Mouse (Mus musculus): Measurements from ENCODE around the gene Rnf212.

Gene Rnf212

GRCm38 (mm10) chr5:108713096-108713495 lies 61.7 kb downstream of the Rnf212 start:
- DNase-seq (ENCODE audit: low read depth, low spot score), result no peak

DNA sequence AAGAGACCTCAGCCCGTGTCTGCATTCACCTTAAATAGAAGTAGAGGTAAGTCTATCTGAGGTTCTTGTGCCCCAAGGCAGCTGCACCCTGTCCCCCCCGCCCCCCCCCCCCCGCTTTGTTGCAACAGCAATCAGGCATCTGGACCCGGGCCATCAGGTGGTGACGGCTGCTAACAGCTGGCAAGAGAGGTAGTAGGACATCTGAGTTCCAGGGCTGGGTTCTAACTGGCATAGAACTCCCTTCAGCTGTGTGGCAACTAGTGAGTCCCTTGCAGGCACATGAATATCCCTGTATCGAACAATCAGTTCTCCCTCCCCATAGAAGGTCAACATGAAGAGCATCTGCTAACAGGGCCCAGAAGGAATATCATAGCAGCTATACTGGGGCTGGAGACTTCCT lies 62.8 kb downstream of the Rnf212 start:
- no peak for DNase-seq (ENCODE audit: low read depth, low spot score)

DNA sequence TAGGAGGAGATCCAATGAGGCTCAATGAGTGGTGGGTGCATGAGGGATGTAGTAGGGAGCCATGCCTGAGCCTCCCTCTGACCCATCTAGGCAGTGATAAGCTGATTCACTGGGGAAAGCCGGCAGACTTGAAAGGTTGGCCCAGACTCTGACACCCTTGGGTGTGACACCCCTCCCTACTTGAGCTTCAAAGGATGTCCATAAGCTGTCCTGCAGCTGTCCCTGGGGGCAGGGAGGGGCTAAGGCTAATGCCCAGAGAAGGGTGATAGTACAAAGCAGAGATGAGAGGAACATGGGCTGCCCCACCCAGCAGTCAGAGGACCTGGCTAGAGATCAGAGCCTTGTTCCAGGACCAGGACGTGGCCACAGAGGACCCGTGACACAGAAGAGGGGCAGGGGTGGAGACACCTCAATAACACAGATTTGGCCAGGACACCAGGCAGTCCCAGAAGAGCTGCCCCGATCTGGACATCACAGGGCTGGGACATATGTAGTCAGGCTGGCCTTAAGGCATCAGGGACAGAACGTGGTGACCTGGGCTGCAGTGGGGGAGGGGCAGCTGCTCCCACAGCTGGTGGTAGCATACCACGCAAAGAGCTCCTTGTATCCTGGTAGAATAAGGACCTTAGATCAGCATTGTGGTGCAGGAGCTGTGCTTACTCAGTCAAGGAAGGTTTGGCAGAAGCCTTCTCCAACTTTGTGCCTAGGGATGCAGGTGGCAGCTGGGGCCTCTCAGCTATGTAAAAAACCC lies 65.6 kb downstream of the Rnf212 start:
- DNase-seq (ENCODE audit: low read depth, low spot score), result no peak

DNA sequence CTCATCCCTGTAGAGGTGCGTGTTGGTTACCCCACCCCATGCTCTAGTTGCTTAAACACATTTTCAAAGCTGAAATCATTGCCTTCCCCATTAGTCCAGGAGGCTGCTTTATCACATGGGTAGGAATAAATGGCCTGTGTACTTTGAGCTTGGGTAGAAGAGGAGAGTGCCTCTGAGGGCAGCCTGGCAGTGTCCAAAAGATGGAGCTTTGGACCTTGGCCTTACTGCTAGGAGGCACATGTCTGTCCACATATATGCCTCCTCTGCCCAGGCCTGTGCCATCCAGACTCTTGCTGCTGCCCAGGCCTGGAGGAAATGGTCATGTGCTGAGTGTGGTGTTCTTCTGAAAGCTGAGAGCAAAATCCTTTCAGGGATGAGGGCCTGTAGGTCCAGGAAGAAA lies 66.4 kb downstream of the Rnf212 start:
- no peak for DNase-seq (ENCODE audit: low read depth, low spot score)

DNA sequence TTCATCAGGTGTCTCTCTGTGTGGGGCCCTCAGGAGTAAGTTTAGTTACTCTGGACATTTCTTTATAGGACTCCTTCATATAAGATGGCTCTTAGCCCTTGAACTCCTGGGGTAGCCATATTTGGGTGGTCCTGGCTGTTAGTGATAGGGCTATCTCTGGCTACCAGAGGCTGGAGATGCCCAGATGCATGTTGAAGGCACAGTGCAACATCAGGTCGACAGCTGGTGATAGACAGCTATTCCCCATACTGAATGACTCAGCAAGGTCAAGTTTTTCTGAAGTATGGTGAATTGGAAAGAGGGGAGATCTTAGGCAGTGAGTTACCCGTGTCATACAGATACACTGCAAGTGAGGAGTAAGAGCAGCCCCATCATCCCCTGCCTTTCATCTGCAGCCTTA lies 67.0 kb downstream of the Rnf212 start:
- no peak for DNase-seq (ENCODE audit: low read depth, low spot score)

GRCm38 (mm10) chr5:108703754-108704626 lies 70.8 kb downstream of the Rnf212 start:
- no peak for DNase-seq (ENCODE audit: low read depth, low spot score)

- no peak for DNase-seq (ENCODE audit: low read depth, low spot score)
Measured at GRCm38 (mm10) chr5:108701341-108702021, 73.3 kb downstream of the Rnf212 start.

- DNase-seq (ENCODE audit: low read depth, low spot score), result no peak
Measured at GRCm38 (mm10) chr5:108700346-108700745, 74.4 kb downstream of the Rnf212 start.

GRCm38 (mm10) chr5:108697341-108697753 lies 77.4 kb downstream of the Rnf212 start:
- peak; percentile 54 for DNase-seq (ENCODE audit: low read depth, low spot score)

GRCm38 (mm10) chr5:108696542-108696941 lies 78.2 kb downstream of the Rnf212 start:
- DNase-seq (ENCODE audit: low read depth, low spot score), result no peak

DNA sequence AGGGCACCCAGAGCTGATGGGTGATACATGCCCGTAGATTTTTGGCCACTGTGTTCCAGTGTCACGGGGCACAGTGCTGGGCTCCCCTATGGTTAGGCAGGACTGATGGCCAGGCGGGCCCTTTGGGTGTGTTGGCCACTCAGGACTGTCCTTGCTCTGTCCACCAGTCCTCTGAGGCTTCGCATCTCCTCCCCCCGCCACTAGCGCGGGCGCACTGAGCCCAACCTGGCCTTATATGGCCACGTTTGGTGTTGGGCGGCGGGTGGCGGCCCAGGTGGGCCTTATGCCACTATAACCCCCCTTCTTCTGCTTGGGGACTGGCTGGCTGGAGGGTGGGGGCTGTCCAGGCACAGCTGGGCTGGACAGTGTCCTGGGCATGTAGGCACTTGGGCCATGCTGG lies 78.9 kb downstream of the Rnf212 start:
- DNase-seq (ENCODE audit: low read depth, low spot score), result no peak

- no peak for DNase-seq (ENCODE audit: low read depth, low spot score)
Measured at GRCm38 (mm10) chr5:108694352-108695261, 80.2 kb downstream of the Rnf212 start.

DNA sequence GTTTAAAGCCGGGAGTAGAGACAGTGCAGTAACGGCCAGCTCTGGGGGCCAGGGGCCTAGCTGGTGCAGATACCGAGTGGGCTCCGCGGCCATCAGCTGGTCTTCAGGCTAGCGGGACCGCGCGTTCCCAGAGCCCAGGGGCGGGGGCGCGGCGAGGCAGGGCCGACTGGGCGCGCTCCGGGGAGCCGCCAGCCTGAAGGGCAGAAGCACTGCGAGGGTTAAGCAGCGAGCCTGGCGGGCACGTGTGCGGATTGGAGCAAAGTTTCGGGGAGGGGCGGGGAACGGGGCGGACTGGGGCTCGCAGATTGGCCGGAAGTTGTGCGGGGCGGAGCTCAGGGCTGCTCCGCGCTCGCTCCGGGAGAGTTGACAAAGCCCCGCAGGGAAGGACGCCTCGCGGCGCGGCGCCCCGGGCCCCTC lies 80.9 kb downstream of the Rnf212 start:
- DNase-seq (ENCODE audit: low read depth, low spot score), result peak; percentile 88

DNA sequence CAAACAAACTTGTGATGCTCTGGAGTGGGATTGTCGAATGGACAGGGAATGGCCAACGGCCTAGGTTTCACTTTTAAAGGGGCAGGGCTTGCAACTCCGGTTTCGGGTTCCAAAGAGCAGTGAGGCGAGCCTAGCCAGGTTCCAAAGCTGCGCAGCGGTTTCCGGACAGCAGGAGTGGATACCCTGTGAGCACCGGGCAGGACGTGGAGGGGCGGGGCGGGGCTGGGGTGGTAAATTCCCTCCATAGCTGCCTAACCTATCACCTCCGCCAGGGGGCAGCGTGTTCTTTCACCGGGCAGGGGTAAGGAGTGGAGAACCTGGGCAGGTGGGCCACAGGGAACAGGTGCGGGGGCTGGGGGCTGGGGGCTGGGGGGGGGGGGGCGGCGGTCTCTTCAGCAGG lies 82.5 kb downstream of the Rnf212 start, which contains the start of gene Fgfrl1:
Gene Fgfrl1, plus strand, starts transcription at position 112 of the 400 bp plus-strand sequence.
- DNase-seq (ENCODE audit: low read depth, low spot score), result no peak

GRCm38 (mm10) chr5:108691152-108691551 lies 83.6 kb downstream of the Rnf212 start:
- DNase-seq (ENCODE audit: low read depth, low spot score), result no peak

DNA sequence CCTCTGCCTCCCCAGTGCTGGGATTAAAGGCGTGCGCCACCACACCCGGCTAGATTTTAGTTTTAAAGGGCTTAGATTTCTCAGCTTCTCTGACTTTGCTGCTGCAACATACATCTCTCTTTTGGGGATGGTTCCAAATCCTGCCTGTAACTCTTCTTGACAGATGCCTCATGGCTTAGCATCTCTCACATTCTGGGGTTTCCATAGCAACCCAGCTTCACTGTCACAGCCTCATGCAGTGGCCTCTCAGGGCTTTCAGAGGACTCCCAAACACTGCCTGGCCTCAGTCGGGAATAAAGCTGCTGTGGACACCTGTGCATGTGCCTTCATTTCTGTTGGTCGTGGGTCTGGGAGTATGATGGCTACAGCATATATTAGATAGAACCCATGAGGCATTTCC lies 85.7 kb downstream of the Rnf212 start:
- no peak for DNase-seq (ENCODE audit: low read depth, low spot score)

DNA sequence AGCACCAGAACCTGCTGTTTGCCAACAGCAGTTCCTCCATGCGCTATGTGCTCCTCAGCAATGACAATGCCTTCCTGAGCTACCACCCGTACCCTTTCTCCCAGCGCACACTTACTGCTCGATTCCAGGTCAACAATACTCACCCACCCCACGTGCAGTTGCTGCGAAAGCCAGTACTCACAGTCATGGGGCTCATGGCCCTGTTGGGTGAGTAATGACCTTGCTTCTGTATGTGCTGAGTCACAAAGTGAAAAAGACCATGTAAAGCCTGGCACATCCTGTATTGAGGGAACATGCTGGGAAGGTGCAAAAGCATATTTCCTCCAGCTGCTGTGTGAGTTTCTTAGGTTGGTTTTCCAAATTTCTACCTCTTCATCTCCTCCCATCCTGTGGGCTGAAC lies 93.9 kb downstream of the Rnf212 start:
- no peak for DNase-seq (ENCODE audit: low read depth, low spot score)

DNA sequence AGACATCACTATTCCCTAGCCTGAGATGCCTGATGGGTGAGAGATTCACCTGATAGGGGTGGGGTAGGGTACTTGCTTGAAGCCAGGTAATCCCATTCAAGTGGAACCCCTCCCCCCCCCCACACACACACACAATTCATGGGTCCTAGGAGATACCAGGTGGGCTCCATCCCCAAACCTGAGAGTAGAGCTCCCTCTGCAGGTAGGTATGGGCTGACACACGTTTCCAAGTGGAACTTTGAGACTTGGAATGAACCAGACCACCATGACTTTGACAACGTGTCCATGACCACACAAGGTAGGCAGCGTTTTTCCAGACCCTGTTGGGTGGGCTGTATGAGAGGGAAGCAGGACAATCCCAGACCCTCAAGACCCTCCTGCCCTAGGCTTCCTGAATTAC lies 94.9 kb downstream of the Rnf212 start:
- no peak for DNase-seq (ENCODE audit: low read depth, low spot score)
